Mouse (Mus musculus) heart, adult 2 months (tissue): ENCODE data around the gene Patz1. TPM values are rescaled to one million over a fixed set of nuclear protein-coding genes. Genes with fewer than 3 reads are reported as not detected.

Source experiments
- DNase-seq, 2 experiments: peaks; one replicate each; pipeline ENCODE4 v3.0.0; 2021
- H3K27ac ChIP-seq: fragments of 200-600 bp; 2 replicates; pipeline ENCODE4 v1.8.1; 2022
- H3K27me3 ChIP-seq: fragments of 200-500 bp; 2 replicates; pipeline ENCODE4 v1.6.1; 2012; ENCODE audit warnings: mild to moderate bottlenecking, low read length, inconsistent platforms, mixed read lengths; ENCODE audit not compliant: control insufficient read depth, insufficient read depth
- H3K36me3 ChIP-seq: fragments of 200-500 bp; 2 replicates; pipeline ENCODE4 v1.6.1; 2012; ENCODE audit warnings: low read length, inconsistent platforms; ENCODE audit not compliant: control insufficient read depth, insufficient read depth
- H3K4me1 ChIP-seq: fragments of 200-500 bp; 2 replicates; pipeline ENCODE4 v1.6.1; 2011; ENCODE audit warnings: low read length; ENCODE audit not compliant: control insufficient read depth, insufficient read depth
- H3K4me3 ChIP-seq: fragments of 200-600 bp; 2 replicates; pipeline ENCODE4 v1.8.1; 2022
- H3K79me2 ChIP-seq: fragments of 200-500 bp; replicated peaks from 2 replicates; pipeline ENCODE4 v1.6.1; 2012; ENCODE audit warnings: mild to moderate bottlenecking, inconsistent platforms, low read length, moderate library complexity, mixed read lengths; ENCODE audit not compliant: control insufficient read depth, insufficient read depth
- H3K9ac ChIP-seq: fragments of 200-500 bp; 2 replicates; pipeline ENCODE4 v1.6.1; 2012; ENCODE audit warnings: low read depth, mild to moderate bottlenecking, control low read depth, inconsistent platforms, low read length, mixed read lengths
- CTCF ChIP-seq: fragments of 200-600 bp; IDR thresholded peaks from 2 replicates; pipeline ENCODE4 v1.8.1; 2022; ENCODE audit warnings: antibody characterized with exemption, mild to moderate bottlenecking, moderate library complexity
- EP300 ChIP-seq: fragments of 200-500 bp; IDR thresholded peaks from 2 replicates; pipeline ENCODE4 v1.6.1; 2011; ENCODE audit warnings: low read depth, low read length, control low read depth; ENCODE audit not compliant: insufficient read depth
- POLR2A ChIP-seq: fragments of 200-500 bp; IDR thresholded peaks from 2 replicates; pipeline ENCODE4 v1.6.1; 2011; ENCODE audit warnings: mild to moderate bottlenecking, low read depth, low read length, control low read depth; ENCODE audit not compliant: insufficient read depth
- WGBS: fragments of 180-500 bp; shearing (Covaris S2); methylation state at CpG from one replicate; pipeline ENCODE4 v1.1.7; 2018; 5-methylcytosine and 5-hydroxymethylcytosine counted together
- intact Hi-C: fragments of 180-260 bp; cut with DNase I; formaldehyde crosslinking; loops from one replicate; pipeline ENCODE4 v1.15.1; 2025
- polyA plus RNA-seq: library from polyadenylated mRNA; depleted of rRNA; stranded (reverse); fragments of >200 nt; gene quantifications from 2 replicates; pipeline ENCODE4 v1.2.3, GENCODE M21; 2012
- total RNA-seq, 2 experiments: library from RNA; stranded (reverse); gene quantifications; 2 replicates each; pipeline ENCODE4 v1.2.3; 2021

Patz1 gene
- total and polyA plus RNA-seq, 3 experiments: 16.3 to 30.8 (median 19.4) TPM

GRCm38 (mm10) chr11:3298813-3299185, 10.1 kb downstream of the Patz1 start:
- H3K27ac ChIP-seq: no peak overlapping the region
- no peak overlapping the region for H3K4me3 ChIP-seq
- intact Hi-C loops: no loop called here
- no peaks in the 10 kb centered on the region for H3K79me2 ChIP-seq
- no peaks in the 10 kb centered on the region for H3K27me3 ChIP-seq
- H3K9ac ChIP-seq: no peak overlapping the region
- no peak for TF ChIP-seq POLR2A
- no peak for TF ChIP-seq EP300
- TF ChIP-seq CTCF: no peak
- WGBS: 94% methylated on average over 14 of the region's 14 CpGs
- H3K4me1 ChIP-seq: peaks cover 7% of the 10 kb centered on the region
- no peak for DNase-seq
- H3K36me3 ChIP-seq: peaks cover 3% of the 10 kb centered on the region

GRCm38 (mm10) chr11:3301075-3301474, 12.4 kb downstream of the Patz1 start:
- no peak for TF ChIP-seq CTCF
- no peak for TF ChIP-seq EP300
- TF ChIP-seq POLR2A: no peak
- intact Hi-C loops: no loop called here
- DNase-seq: no peak
- no peak overlapping the region for H3K4me3 ChIP-seq
- no peak overlapping the region for H3K27ac ChIP-seq
- no peaks in the 10 kb centered on the region for H3K79me2 ChIP-seq
- 91% methylated on average over 5 of the region's 5 CpGs for WGBS
- H3K36me3 ChIP-seq: peaks cover 6% of the 10 kb centered on the region
- no peak overlapping the region for H3K9ac ChIP-seq
- H3K27me3 ChIP-seq: no peaks in the 10 kb centered on the region
- peaks cover 7% of the 10 kb centered on the region for H3K4me1 ChIP-seq

GRCm38 (mm10) chr11:3302385-3302784, 13.7 kb downstream of the Patz1 start:
- Histone ChIP-seq H3K36me3 (peaks cover 6% of the 10 kb centered on the region), H3K27ac (no peak overlapping the region)
- 51% methylated on average over 4 of the region's 4 CpGs for WGBS

GRCm38 (mm10) chr11:3302792-3303191, 14.1 kb downstream of the Patz1 start:
- no peak for DNase-seq
- H3K27ac ChIP-seq: no peak overlapping the region; the same call in none of the 2 replicates
- no peak overlapping the region for H3K9ac ChIP-seq
- peaks cover 7% of the 10 kb centered on the region for H3K4me1 ChIP-seq
- WGBS: 52% methylated on average over 4 of the region's 4 CpGs
- TF ChIP-seq CTCF (no peak), EP300 (no peak), POLR2A (no peak)
- H3K27me3 ChIP-seq: no peaks in the 10 kb centered on the region
- intact Hi-C loops: no loop called here
- no peak overlapping the region for H3K4me3 ChIP-seq
- H3K79me2 ChIP-seq: no peaks in the 10 kb centered on the region
- peaks cover 6% of the 10 kb centered on the region for H3K36me3 ChIP-seq

More at GRCm38 (mm10) chr11:3302385-3302784, 13.7 kb downstream of the Patz1 start:
- H3K4me3 ChIP-seq: no peak overlapping the region
- no peak for DNase-seq
- H3K4me1 ChIP-seq: peaks cover 7% of the 10 kb centered on the region
- no peaks in the 10 kb centered on the region for H3K27me3 ChIP-seq
- intact Hi-C loops: no loop called here
- no peak overlapping the region for H3K9ac ChIP-seq
- TF ChIP-seq POLR2A: no peak
- no peak for TF ChIP-seq EP300
- TF ChIP-seq CTCF: no peak
- no peaks in the 10 kb centered on the region for H3K79me2 ChIP-seq

GRCm38 (mm10) chr11:3305821-3306220, 17.1 kb downstream of the Patz1 start:
- no peak for TF ChIP-seq POLR2A
- TF ChIP-seq EP300: no peak
- TF ChIP-seq CTCF: no peak
- Histone ChIP-seq H3K27me3 (no peaks in the 10 kb centered on the region), H3K4me3 (no peak overlapping the region), H3K79me2 (no peaks in the 10 kb centered on the region), H3K36me3 (peaks cover 6% of the 10 kb centered on the region), H3K4me1 (peaks cover 7% of the 10 kb centered on the region), H3K27ac (no peak overlapping the region), H3K9ac (no peak overlapping the region)
- WGBS: 70% methylated on average over 4 of the region's 4 CpGs
- intact Hi-C loops: no loop called here
- no peak for DNase-seq

GRCm38 (mm10) chr11:3307875-3308274, 19.2 kb downstream of the Patz1 start:
- no peak overlapping the region for H3K9ac ChIP-seq
- no peak overlapping the region for H3K27ac ChIP-seq
- DNase-seq: no peak
- TF ChIP-seq CTCF: no peak
- H3K36me3 ChIP-seq: peaks cover 3% of the 10 kb centered on the region; the same call in 1 of the 2 replicates
- peaks cover 2% of the 10 kb centered on the region for H3K4me1 ChIP-seq
- 85% methylated on average over 3 of the region's 3 CpGs for WGBS
- no peaks in the 10 kb centered on the region for H3K79me2 ChIP-seq
- no peaks in the 10 kb centered on the region for H3K27me3 ChIP-seq
- no peak overlapping the region for H3K4me3 ChIP-seq
- intact Hi-C loops: no loop called here
